Mouse (Mus musculus): Measurements from ENCODE around the gene Rnf149. TPM values are rescaled to one million over a fixed set of nuclear protein-coding genes. Genes with fewer than 3 reads are reported as not detected.
A peak's percentile ranks its signal among the peaks of the same experiment; 100 is the strongest.

Rnf149 gene
- total and polyA plus RNA-seq, 2 experiments, result 58.9 to 83.6 TPM

DNA sequence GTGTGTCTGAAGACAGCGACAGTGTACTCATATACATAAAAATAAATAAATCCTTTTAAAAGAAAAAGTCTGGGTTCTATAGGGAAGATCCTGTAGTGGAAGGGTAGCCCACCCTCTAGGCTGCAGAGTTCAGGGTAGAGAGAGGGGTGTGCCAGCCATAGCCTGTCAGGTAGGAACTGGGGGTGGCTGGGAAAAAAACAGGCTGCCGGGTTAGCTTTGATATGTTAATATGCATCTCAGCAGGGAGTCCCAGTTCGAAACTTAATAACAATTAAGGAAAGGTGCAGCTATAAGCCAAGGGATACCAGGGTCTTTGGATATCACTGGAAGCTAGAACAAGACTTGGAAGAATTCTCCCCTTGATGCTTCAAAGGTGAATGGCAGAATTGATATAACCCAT, 43.3 kb downstream of the Rnf149 start:
- DNase-seq (ENCODE audit: extremely low read depth, low read depth, low spot score), result no peak
- no peak overlapping the region for H3K9ac ChIP-seq (ENCODE audit: low read depth, low read length)
- TF ChIP-seq CTCF (IDR thresholded peaks at IDR 0.05; ENCODE audit: low read depth, low read length), result no peak
- no peak for TF ChIP-seq POLR2A (IDR thresholded peaks at IDR 0.05; ENCODE audit: extremely low read depth, insufficient read depth, low read length)
- peaks cover 4% of the 10 kb centered on the region; the same call in 1 of the 2 replicates for H3K36me3 ChIP-seq (ENCODE audit: control insufficient read depth, insufficient read depth, low read length)
- peaks cover 7% of the 10 kb centered on the region for H3K4me1 ChIP-seq (ENCODE audit: control insufficient read depth, insufficient read depth, low read length)
- H3K4me3 ChIP-seq (ENCODE audit: insufficient read depth, low read depth, low read length), result no peak overlapping the region
- H3K27ac ChIP-seq (replicated peaks; ENCODE audit: insufficient read depth, low read depth, low read length), result no peak overlapping the region
- H3K79me2 ChIP-seq (ENCODE audit: control insufficient read depth, insufficient read depth, low read length), result peaks cover 2% of the 10 kb centered on the region; the same call in 1 of the 2 replicates
- H3K27me3 ChIP-seq (ENCODE audit: control insufficient read depth, insufficient read depth, low read length), result no peaks in the 10 kb centered on the region
- 63% methylated on average over 3 of the region's 3 CpGs for WGBS

DNA sequence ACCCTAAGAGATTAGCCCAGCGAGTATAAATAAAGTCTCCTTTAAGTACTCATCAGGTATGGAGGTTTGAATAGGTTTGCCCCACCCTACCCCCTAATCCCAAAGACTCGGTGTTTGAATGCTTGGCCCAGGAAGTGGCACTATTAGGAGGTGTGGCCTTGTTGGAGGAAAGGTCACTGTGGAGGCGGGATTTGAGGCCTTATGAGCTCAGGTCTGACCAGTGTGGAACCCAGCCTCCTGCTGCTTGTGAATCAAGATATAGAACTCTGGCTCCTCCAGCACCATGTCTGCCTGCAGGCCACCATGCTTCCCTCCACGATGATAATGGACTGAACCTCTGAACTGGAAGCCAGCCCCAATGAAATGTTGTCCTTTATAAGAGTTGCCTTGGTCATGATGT, 46.2 kb downstream of the Rnf149 start:
- peak; percentile 33 for DNase-seq (ENCODE audit: extremely low read depth, low read depth, low spot score)
- no peaks in the 10 kb centered on the region for H3K27me3 ChIP-seq (ENCODE audit: control insufficient read depth, insufficient read depth, low read length)
- 64% methylated on average over 4 of the region's 4 CpGs for WGBS
- H3K4me1 ChIP-seq (ENCODE audit: control insufficient read depth, insufficient read depth, low read length), result peaks cover 2% of the 10 kb centered on the region; the same call in 1 of the 2 replicates
- no peak overlapping the region for H3K27ac ChIP-seq (replicated peaks; ENCODE audit: insufficient read depth, low read depth, low read length)
- TF ChIP-seq CTCF (IDR thresholded peaks at IDR 0.05; ENCODE audit: low read depth, low read length) (no peak), POLR2A (IDR thresholded peaks at IDR 0.05; ENCODE audit: extremely low read depth, insufficient read depth, low read length) (no peak)
- no peaks in the 10 kb centered on the region for H3K36me3 ChIP-seq (ENCODE audit: control insufficient read depth, insufficient read depth, low read length)
- no peak overlapping the region for H3K9ac ChIP-seq (ENCODE audit: low read depth, low read length)
- no peak overlapping the region for H3K4me3 ChIP-seq (ENCODE audit: insufficient read depth, low read depth, low read length)
- H3K79me2 ChIP-seq (ENCODE audit: control insufficient read depth, insufficient read depth, low read length), result no peaks in the 10 kb centered on the region

DNA sequence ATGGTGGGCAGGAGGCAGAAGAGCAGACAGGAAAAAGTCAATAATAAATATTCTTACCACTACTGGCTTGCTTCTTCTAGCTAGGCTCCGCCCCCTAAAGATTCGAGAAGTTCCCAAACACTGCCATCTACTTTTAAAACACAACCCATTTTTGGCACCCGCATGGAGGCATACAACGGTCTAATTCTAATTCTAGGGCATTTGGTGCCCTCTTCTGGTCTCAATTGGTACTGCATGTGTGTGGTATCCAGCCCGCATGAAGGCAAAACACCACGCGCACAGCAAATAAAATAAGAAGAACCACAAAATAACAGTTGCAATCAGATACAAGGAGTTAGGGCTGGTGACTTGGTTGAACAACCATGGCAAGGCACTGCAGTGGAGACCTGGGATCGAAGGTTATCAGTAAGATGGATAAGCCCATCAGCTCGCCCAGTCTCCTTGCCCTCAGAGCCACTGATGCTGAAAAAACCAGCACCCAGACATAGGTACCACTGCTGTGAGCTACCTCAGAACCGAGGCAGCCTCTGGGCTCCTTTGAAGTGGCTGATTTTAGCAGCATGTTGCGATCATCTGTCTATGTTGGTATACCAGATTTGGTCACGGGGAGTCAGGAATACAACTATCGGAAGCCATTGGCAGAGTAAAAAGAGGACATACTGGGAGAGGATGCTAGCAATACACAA, 46.8 kb downstream of the Rnf149 start:
- TF ChIP-seq POLR2A (IDR thresholded peaks at IDR 0.05; ENCODE audit: extremely low read depth, insufficient read depth, low read length) (no peak), CTCF (IDR thresholded peaks at IDR 0.05; ENCODE audit: low read depth, low read length) (peak; percentile 54; the same call in 1 of the 2 replicates)
- 35% methylated on average over 13 of the region's 13 CpGs for WGBS

DNA sequence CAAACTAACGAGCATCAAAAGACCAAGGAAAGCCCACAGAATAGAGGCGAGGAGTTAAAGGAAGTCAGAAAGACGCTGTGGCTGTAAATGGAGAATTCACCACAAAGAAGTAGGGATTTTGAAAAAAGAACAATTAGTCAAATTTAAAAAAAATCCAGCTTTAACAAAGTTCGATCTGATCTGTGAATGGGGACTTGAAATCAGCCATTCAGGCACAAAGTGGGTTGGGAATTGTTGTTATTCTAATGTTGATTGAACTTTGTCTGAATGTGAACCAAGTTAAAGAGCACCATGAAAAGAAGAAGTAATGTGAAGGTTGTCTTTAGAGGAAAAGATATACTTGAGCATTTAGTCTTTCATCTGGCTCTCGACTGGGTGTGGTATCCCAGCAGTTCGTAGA, 48.9 kb downstream of the Rnf149 start:
- Histone ChIP-seq H3K9ac (ENCODE audit: low read depth, low read length) (no peak overlapping the region), H3K79me2 (ENCODE audit: control insufficient read depth, insufficient read depth, low read length) (no peaks in the 10 kb centered on the region), H3K36me3 (ENCODE audit: control insufficient read depth, insufficient read depth, low read length) (no peaks in the 10 kb centered on the region), H3K4me3 (ENCODE audit: insufficient read depth, low read depth, low read length) (no peak overlapping the region), H3K4me1 (ENCODE audit: control insufficient read depth, insufficient read depth, low read length) (peaks cover 2% of the 10 kb centered on the region; the same call in 1 of the 2 replicates), H3K27ac (replicated peaks; ENCODE audit: insufficient read depth, low read depth, low read length) (no peak overlapping the region), H3K27me3 (ENCODE audit: control insufficient read depth, insufficient read depth, low read length) (no peaks in the 10 kb centered on the region)
- WGBS, result 80% methylated on average over 6 of the region's 6 CpGs
- no peak for DNase-seq (ENCODE audit: extremely low read depth, low read depth, low spot score)
- TF ChIP-seq POLR2A (IDR thresholded peaks at IDR 0.05; ENCODE audit: extremely low read depth, insufficient read depth, low read length) (no peak), CTCF (IDR thresholded peaks at IDR 0.05; ENCODE audit: low read depth, low read length) (no peak)

More for the DNA sequence above, 46.8 kb downstream of the Rnf149 start:
- peaks cover 2% of the 10 kb centered on the region; the same call in 1 of the 2 replicates for H3K4me1 ChIP-seq (ENCODE audit: control insufficient read depth, insufficient read depth, low read length)
- no peaks in the 10 kb centered on the region for H3K36me3 ChIP-seq (ENCODE audit: control insufficient read depth, insufficient read depth, low read length)
- no peak overlapping the region for H3K27ac ChIP-seq (replicated peaks; ENCODE audit: insufficient read depth, low read depth, low read length)
- DNase-seq (ENCODE audit: extremely low read depth, low read depth, low spot score), result peak; percentile 67
- H3K79me2 ChIP-seq (ENCODE audit: control insufficient read depth, insufficient read depth, low read length), result no peaks in the 10 kb centered on the region
- H3K27me3 ChIP-seq (ENCODE audit: control insufficient read depth, insufficient read depth, low read length), result no peaks in the 10 kb centered on the region
- no peak overlapping the region for H3K4me3 ChIP-seq (ENCODE audit: insufficient read depth, low read depth, low read length)
- H3K9ac ChIP-seq (ENCODE audit: low read depth, low read length), result no peak overlapping the region

DNA sequence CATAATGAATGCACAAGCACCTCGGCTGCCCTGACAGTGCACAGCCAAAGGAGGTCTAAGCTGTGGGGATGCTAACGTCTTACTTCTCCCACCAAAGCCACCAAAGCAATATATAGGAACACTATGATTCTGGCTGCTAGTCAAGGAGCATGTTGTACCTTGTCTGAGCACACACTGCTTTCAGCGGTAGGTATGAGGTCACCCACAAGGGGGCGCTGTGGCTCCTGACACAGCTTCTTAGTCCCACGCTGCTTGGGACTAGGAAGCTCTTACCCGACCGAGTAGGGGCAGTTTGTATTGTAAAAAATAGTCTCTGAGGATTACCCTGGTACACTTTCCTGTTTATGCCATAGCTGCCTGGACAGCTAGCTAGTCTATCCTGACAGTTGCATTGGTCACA, 49.8 kb downstream of the Rnf149 start:
- H3K9ac ChIP-seq (ENCODE audit: low read depth, low read length), result no peak overlapping the region
- no peaks in the 10 kb centered on the region for H3K79me2 ChIP-seq (ENCODE audit: control insufficient read depth, insufficient read depth, low read length)
- H3K4me1 ChIP-seq (ENCODE audit: control insufficient read depth, insufficient read depth, low read length), result peaks cover 2% of the 10 kb centered on the region; the same call in 1 of the 2 replicates
- TF ChIP-seq CTCF (IDR thresholded peaks at IDR 0.05; ENCODE audit: low read depth, low read length) (peak; percentile 92), POLR2A (IDR thresholded peaks at IDR 0.05; ENCODE audit: extremely low read depth, insufficient read depth, low read length) (no peak)
- H3K27ac ChIP-seq (replicated peaks; ENCODE audit: insufficient read depth, low read depth, low read length), result no peak overlapping the region
- peak; percentile 59 for DNase-seq (ENCODE audit: extremely low read depth, low read depth, low spot score)
- no peaks in the 10 kb centered on the region for H3K36me3 ChIP-seq (ENCODE audit: control insufficient read depth, insufficient read depth, low read length)
- no peaks in the 10 kb centered on the region for H3K27me3 ChIP-seq (ENCODE audit: control insufficient read depth, insufficient read depth, low read length)
- 9% methylated on average over 7 of the region's 7 CpGs for WGBS
- H3K4me3 ChIP-seq (ENCODE audit: insufficient read depth, low read depth, low read length), result no peak overlapping the region
